Mouse (Mus musculus): Measurements from ENCODE around the gene Matn1. TPM values are rescaled to one million over a fixed set of nuclear protein-coding genes. Genes with fewer than 3 reads are reported as not detected.
A peak's percentile ranks its signal among the peaks of the same experiment; 100 is the strongest.

Matn1 gene
- total and polyA plus RNA-seq, 2 experiments from 2014 or later = not detected

GRCm38 (mm10) chr4:130913077-130913476, 31.1 kb upstream of the Matn1 start, which contains the start of gene Laptm5:
Gene Laptm5 (plus strand): TSS chr4:130913125.
- Histone ChIP-seq H3K36me3 (replicated peaks; ENCODE audit: control insufficient read depth, insufficient read depth, low read length) (no peaks in the 10 kb centered on the region), H3K27me3 (ENCODE audit: control insufficient read depth, insufficient read depth, low read length) (no peaks in the 10 kb centered on the region), H3K9ac (replicated peaks; ENCODE audit: low read depth, low read length) (no peak within 1 kb of the TSS), H3K4me1 (ENCODE audit: control insufficient read depth, insufficient read depth) (peaks cover 7% of the 10 kb centered on the region; the same call in 1 of the 2 replicates), H3K27ac (ENCODE audit: low read depth) (peak within 1 kb of the TSS; percentile 51; the same call in 1 of the 2 replicates), H3K9me3 (replicated peaks; ENCODE audit: control insufficient read depth, low read length) (no peaks in the 10 kb centered on the region), H3K4me2 (ENCODE audit: low read depth, low read length) (no peak within 1 kb of the TSS; the same call in 1 of the 2 replicates), H3K4me3 (ENCODE audit: low read depth, low read length) (peak within 1 kb of the TSS; percentile 30; the same call in 1 of the 2 replicates)
- DNase-seq (ENCODE audit: low spot score) (no peak), ATAC-seq (ENCODE audit: insufficient read depth, low read depth) (no peak)
- 66% methylated on average over 11 of the region's 11 CpGs for WGBS
- TF ChIP-seq CTCF (IDR thresholded peaks at IDR 0.05; ENCODE audit: low read depth) (no peak), EP300 (IDR thresholded peaks at IDR 0.05; ENCODE audit: low read depth) (no peak)

- Histone ChIP-seq H3K9me3 (replicated peaks; ENCODE audit: control insufficient read depth, low read length) (no peaks in the 10 kb centered on the region), H3K9ac (replicated peaks; ENCODE audit: low read depth, low read length) (no peak overlapping the region), H3K4me3 (ENCODE audit: low read depth, low read length) (peak overlapping the region; percentile 30; the same call in 1 of the 2 replicates), H3K36me3 (replicated peaks; ENCODE audit: control insufficient read depth, insufficient read depth, low read length) (no peaks in the 10 kb centered on the region), H3K27ac (ENCODE audit: low read depth) (peak overlapping the region; percentile 51; the same call in 1 of the 2 replicates), H3K4me1 (ENCODE audit: control insufficient read depth, insufficient read depth) (peaks cover 7% of the 10 kb centered on the region; the same call in 1 of the 2 replicates), H3K4me2 (ENCODE audit: low read depth, low read length) (no peak overlapping the region; the same call in 1 of the 2 replicates), H3K27me3 (ENCODE audit: control insufficient read depth, insufficient read depth, low read length) (no peaks in the 10 kb centered on the region)
- ATAC-seq (ENCODE audit: insufficient read depth, low read depth) (no peak), DNase-seq (ENCODE audit: low spot score) (no peak)
- 62% methylated on average over 3 of the region's 3 CpGs for WGBS
- TF ChIP-seq CTCF (IDR thresholded peaks at IDR 0.05; ENCODE audit: low read depth) (no peak), EP300 (IDR thresholded peaks at IDR 0.05; ENCODE audit: low read depth) (no peak)
Measured at GRCm38 (mm10) chr4:130913511-130913910, 30.7 kb upstream of the Matn1 start.

- ATAC-seq (ENCODE audit: insufficient read depth, low read depth) = no peak
- Histone ChIP-seq H3K9me3 (replicated peaks; ENCODE audit: control insufficient read depth, low read length) (no peaks in the 10 kb centered on the region), H3K4me1 (ENCODE audit: control insufficient read depth, insufficient read depth) (peaks cover 5% of the 10 kb centered on the region; the same call in 1 of the 2 replicates), H3K9ac (replicated peaks; ENCODE audit: low read depth, low read length) (no peak overlapping the region), H3K4me2 (ENCODE audit: low read depth, low read length) (no peak overlapping the region; the same call in 1 of the 2 replicates), H3K27ac (ENCODE audit: low read depth) (peak overlapping the region; percentile 51; the same call in 1 of the 2 replicates), H3K36me3 (replicated peaks; ENCODE audit: control insufficient read depth, insufficient read depth, low read length) (no peaks in the 10 kb centered on the region), H3K27me3 (ENCODE audit: control insufficient read depth, insufficient read depth, low read length) (no peaks in the 10 kb centered on the region), H3K4me3 (ENCODE audit: low read depth, low read length) (peak overlapping the region; percentile 30; the same call in 1 of the 2 replicates)
- no peak for DNase-seq (ENCODE audit: low spot score)
- TF ChIP-seq CTCF (IDR thresholded peaks at IDR 0.05; ENCODE audit: low read depth) (no peak), EP300 (IDR thresholded peaks at IDR 0.05; ENCODE audit: low read depth) (no peak)
- WGBS = 85% methylated on average over 4 of the region's 4 CpGs
Measured at GRCm38 (mm10) chr4:130914011-130914410, 30.2 kb upstream of the Matn1 start.

- peak overlapping the region; percentile 30; the same call in 1 of the 2 replicates for H3K4me2 ChIP-seq (ENCODE audit: low read depth, low read length)
- no peak for DNase-seq (ENCODE audit: low spot score)
- H3K27me3 ChIP-seq (ENCODE audit: control insufficient read depth, insufficient read depth, low read length) = no peaks in the 10 kb centered on the region
- 47% methylated on average over 7 of the region's 7 CpGs for WGBS
- no peaks in the 10 kb centered on the region for H3K36me3 ChIP-seq (replicated peaks; ENCODE audit: control insufficient read depth, insufficient read depth, low read length)
- TF ChIP-seq CTCF (IDR thresholded peaks at IDR 0.05; ENCODE audit: low read depth) (no peak), EP300 (IDR thresholded peaks at IDR 0.05; ENCODE audit: low read depth) (no peak)
- no peaks in the 10 kb centered on the region for H3K9me3 ChIP-seq (replicated peaks; ENCODE audit: control insufficient read depth, low read length)
- no peaks in the 10 kb centered on the region for H3K4me1 ChIP-seq (ENCODE audit: control insufficient read depth, insufficient read depth)
- H3K9ac ChIP-seq (replicated peaks; ENCODE audit: low read depth, low read length) = no peak overlapping the region; the same call in 1 of the 2 replicates
- ATAC-seq (ENCODE audit: insufficient read depth, low read depth) = no peak
- H3K27ac ChIP-seq (ENCODE audit: low read depth) = no peak overlapping the region
- H3K4me3 ChIP-seq (ENCODE audit: low read depth, low read length) = peak overlapping the region; percentile 30; the same call in 1 of the 2 replicates
Measured at GRCm38 (mm10) chr4:130914527-130914926, 29.7 kb upstream of the Matn1 start.

GRCm38 (mm10) chr4:130915006-130915667, 29.0 kb upstream of the Matn1 start:
- H3K36me3 ChIP-seq (replicated peaks; ENCODE audit: control insufficient read depth, insufficient read depth, low read length) = no peaks in the 10 kb centered on the region
- H3K27ac ChIP-seq (ENCODE audit: low read depth) = no peak overlapping the region
- no peak for ATAC-seq (ENCODE audit: insufficient read depth, low read depth)
- WGBS = 40% methylated on average over 12 of the region's 12 CpGs
- H3K4me1 ChIP-seq (ENCODE audit: control insufficient read depth, insufficient read depth) = no peaks in the 10 kb centered on the region
- H3K4me2 ChIP-seq (ENCODE audit: low read depth, low read length) = peak overlapping the region; percentile 30; the same call in 1 of the 2 replicates
- DNase-seq (ENCODE audit: low spot score) = no peak
- H3K9ac ChIP-seq (replicated peaks; ENCODE audit: low read depth, low read length) = no peak overlapping the region; the same call in 1 of the 2 replicates
- H3K4me3 ChIP-seq (ENCODE audit: low read depth, low read length) = peak overlapping the region; percentile 30; the same call in 1 of the 2 replicates
- TF ChIP-seq CTCF (IDR thresholded peaks at IDR 0.05; ENCODE audit: low read depth) = no peak
- no peak for TF ChIP-seq EP300 (IDR thresholded peaks at IDR 0.05; ENCODE audit: low read depth)
- no peaks in the 10 kb centered on the region for H3K9me3 ChIP-seq (replicated peaks; ENCODE audit: control insufficient read depth, low read length)
- no peaks in the 10 kb centered on the region for H3K27me3 ChIP-seq (ENCODE audit: control insufficient read depth, insufficient read depth, low read length)

All from heart, postnatal 0 days (tissue).